Comparison of ENCODE assay signal across 20 mouse cellular contexts in the genomic region with DNA sequence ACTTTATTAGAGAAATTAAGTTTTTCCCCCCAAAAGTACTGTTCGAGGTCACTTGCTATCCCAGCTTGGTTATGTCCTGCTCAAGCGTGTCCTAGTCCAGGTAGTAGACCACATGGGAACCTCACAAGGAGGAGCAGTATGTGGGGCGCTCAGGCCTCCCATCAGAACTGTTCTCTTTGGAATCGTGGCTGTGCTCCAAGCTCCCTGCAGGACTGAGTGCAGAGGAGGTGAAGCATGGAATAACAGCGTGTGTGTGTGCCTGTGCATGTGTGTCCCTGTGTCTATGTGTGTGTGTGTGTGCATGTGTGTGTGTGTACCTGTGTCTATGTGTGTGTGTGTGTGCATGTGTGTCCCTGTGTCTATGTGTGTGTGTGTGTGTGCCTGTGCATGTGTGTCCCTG.
A peak's percentile ranks its signal among the peaks of the same experiment; 100 is the strongest.
DNase-seq lines count a peak whose midpoint lies in the region; ATAC-seq lines count a peak whose summit lies in the region.
"Had no signal": no experiment of that assay in that cellular context is flagged by ENCODE, and none has a peak within 500 bp of the region (broad histone marks: within the 10 kb centered on the region; RNA-seq: fewer than 3 reads in every experiment).

No protein-coding gene starts in this region.

- no peak overlapping the region for H3K4me3 ChIP-seq in embryonic facial prominence, embryonic 13.5 days
- no peak overlapping the region for H3K4me3 ChIP-seq in embryonic facial prominence, embryonic 10.5 days
- H3K4me3 ChIP-seq: forebrain, embryonic 13.5 days; forebrain, embryonic 15.5 days had no signal

- 0 out of 2 replicates have a peak, but pooled peaks have one; percentile 32 for ATAC-seq in embryonic facial prominence, embryonic 13.5 days (ENCODE audit: insufficient number of reproducible peaks, insufficient read depth, low FRiP score, low TSS enrichment, low read depth)
- ATAC-seq: activated CD4-positive, CD25-positive, alpha-beta regulatory T cell, adult 4 months; CD4-positive, CD25-positive, alpha-beta regulatory T cell, adult 4 months; forebrain, embryonic 13.5 days; forebrain, embryonic 15.5 days; forebrain, postnatal 0 days; Patski had no signal

- no peaks in the 10 kb centered on the region for H3K9me3 ChIP-seq in embryonic facial prominence, embryonic 13.5 days
- H3K9me3 ChIP-seq in embryonic facial prominence, embryonic 10.5 days = no peaks in the 10 kb centered on the region
- H3K9me3 ChIP-seq: forebrain, embryonic 13.5 days; forebrain, embryonic 15.5 days; G1E had no signal

- 84% methylated on average over 5 of the region's 5 CpGs for WGBS in embryonic facial prominence, embryonic 13.5 days
- 90% methylated on average over 5 of the region's 5 CpGs for WGBS in embryonic facial prominence, embryonic 10.5 days

- no peak overlapping the region for H3K9ac ChIP-seq in embryonic facial prominence, embryonic 13.5 days
- H3K9ac ChIP-seq: forebrain, embryonic 13.5 days; forebrain, embryonic 15.5 days; forebrain, postnatal 0 days had no signal

- no peaks in the 10 kb centered on the region for H3K4me1 ChIP-seq in embryonic facial prominence, embryonic 13.5 days
- no peaks in the 10 kb centered on the region for H3K4me1 ChIP-seq in embryonic facial prominence, embryonic 10.5 days
- H3K4me1 ChIP-seq: forebrain, embryonic 13.5 days; forebrain, embryonic 15.5 days had no signal

- H3K4me2 ChIP-seq in embryonic facial prominence, embryonic 13.5 days = no peak overlapping the region
- H3K4me2 ChIP-seq: forebrain, embryonic 13.5 days; forebrain, embryonic 15.5 days had no signal

- no peaks in the 10 kb centered on the region for H3K27me3 ChIP-seq in embryonic facial prominence, embryonic 13.5 days
- no peaks in the 10 kb centered on the region for H3K27me3 ChIP-seq in embryonic facial prominence, embryonic 10.5 days (replicated peaks; ENCODE audit: low read depth, poor library complexity, severe bottlenecking)
- H3K27me3 ChIP-seq: CH12.LX; forebrain, embryonic 13.5 days; forebrain, embryonic 15.5 days; Patski had no signal

- H3K36me3 ChIP-seq in embryonic facial prominence, embryonic 13.5 days = no peaks in the 10 kb centered on the region
- H3K36me3 ChIP-seq in embryonic facial prominence, embryonic 10.5 days (replicated peaks) = no peaks in the 10 kb centered on the region
- H3K36me3 ChIP-seq: forebrain, embryonic 15.5 days; G1E had no signal

- DNase-seq in cerebellum, postnatal 10 days = peak; percentile 46 to 60
- no peak for DNase-seq in cerebellum, adult 8-10 months
- DNase-seq in cerebellum, postnatal 25 days = peak; percentile 13 to 33
- DNase-seq in cerebellum, adult 18-20 months = no peak
- no peak for DNase-seq in embryonic facial prominence, embryonic 10.5 days (ENCODE audit: low spot score)
- DNase-seq in left cerebral cortex, postnatal 4 days = peak; percentile 6
- DNase-seq in left cerebral cortex, adult 9 months (ENCODE audit: low spot score in 2 of 2) = no peak
- DNase-seq: adrenal gland, adult 8-10 months; adrenal gland, postnatal 14 days; adrenal gland, postnatal 36 days; B cell, adult 2 months; forebrain, postnatal 0 days had no signal

- no peak overlapping the region for H3K27ac ChIP-seq in embryonic facial prominence, embryonic 13.5 days
- no peak overlapping the region for H3K27ac ChIP-seq in embryonic facial prominence, embryonic 10.5 days (replicated peaks)
- H3K27ac ChIP-seq: forebrain, embryonic 13.5 days; forebrain, embryonic 15.5 days had no signal

- intact Hi-C loops in left cerebral cortex, postnatal 4 days (cut with DNase I) = no loop called here

Comparison
In these comparisons a context has a peak if more than half of its experiments do, and no peak if none do; other contexts are left out.
1. DNase-seq: peak in cerebellum, postnatal 10 days (2 of 2), cerebellum, postnatal 25 days (2 of 2) and left cerebral cortex, postnatal 4 days (single experiment); none in cerebellum, adult 8-10 months (single experiment), cerebellum, adult 18-20 months (0 of 2), embryonic facial prominence, embryonic 10.5 days (single experiment) and left cerebral cortex, adult 9 months (0 of 2).